Mouse (Mus musculus): ENCODE measurements around the gene Mmp28.

Mmp28 gene

GRCm38 (mm10) chr11:83397626-83398025 is 65.2 kb downstream of the Mmp28 start:
- no peak for DNase-seq

DNA sequence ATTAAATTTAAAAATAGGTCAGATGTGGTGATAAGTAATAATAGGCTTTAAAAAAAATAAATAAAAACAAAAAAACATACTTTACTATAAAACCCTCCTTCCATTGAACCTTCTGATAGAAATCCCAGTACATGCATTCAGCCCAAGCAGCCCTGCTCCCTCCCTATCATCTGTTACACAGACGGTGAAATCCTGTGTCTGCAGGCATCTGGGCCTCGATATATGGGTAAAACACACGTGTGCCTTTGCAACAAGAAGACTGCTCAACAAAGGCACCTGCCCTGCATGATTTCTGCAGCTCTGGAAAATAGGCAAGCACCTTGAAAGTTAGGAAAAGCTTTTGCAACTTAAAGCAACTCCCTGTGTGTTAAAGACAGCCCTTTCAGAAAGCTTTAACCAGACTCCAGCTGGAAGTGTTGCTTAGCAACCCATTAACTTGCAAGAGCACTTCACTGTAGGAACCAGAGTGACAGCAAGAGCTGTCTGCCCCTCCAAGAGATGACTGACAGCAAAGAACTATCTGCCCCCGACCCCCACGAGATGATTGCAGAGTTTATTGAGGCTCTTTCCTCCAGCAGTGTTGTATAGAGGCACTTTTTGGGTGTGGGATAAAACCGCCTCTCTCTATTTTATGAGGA is 68.0 kb downstream of the Mmp28 start:
- DNase-seq, result no peak

- no peak for DNase-seq
Measured at GRCm38 (mm10) chr11:83393062-83393461, 69.8 kb downstream of the Mmp28 start.
